Mouse (Mus musculus): ENCODE data around the gene Dtnbp1. TPM values are rescaled to one million over a fixed set of nuclear protein-coding genes. Genes with fewer than 3 reads are reported as not detected.

Gene Dtnbp1
- polyA plus RNA-seq, 1 experiment from 2014 or later: 42.3 TPM

DNA sequence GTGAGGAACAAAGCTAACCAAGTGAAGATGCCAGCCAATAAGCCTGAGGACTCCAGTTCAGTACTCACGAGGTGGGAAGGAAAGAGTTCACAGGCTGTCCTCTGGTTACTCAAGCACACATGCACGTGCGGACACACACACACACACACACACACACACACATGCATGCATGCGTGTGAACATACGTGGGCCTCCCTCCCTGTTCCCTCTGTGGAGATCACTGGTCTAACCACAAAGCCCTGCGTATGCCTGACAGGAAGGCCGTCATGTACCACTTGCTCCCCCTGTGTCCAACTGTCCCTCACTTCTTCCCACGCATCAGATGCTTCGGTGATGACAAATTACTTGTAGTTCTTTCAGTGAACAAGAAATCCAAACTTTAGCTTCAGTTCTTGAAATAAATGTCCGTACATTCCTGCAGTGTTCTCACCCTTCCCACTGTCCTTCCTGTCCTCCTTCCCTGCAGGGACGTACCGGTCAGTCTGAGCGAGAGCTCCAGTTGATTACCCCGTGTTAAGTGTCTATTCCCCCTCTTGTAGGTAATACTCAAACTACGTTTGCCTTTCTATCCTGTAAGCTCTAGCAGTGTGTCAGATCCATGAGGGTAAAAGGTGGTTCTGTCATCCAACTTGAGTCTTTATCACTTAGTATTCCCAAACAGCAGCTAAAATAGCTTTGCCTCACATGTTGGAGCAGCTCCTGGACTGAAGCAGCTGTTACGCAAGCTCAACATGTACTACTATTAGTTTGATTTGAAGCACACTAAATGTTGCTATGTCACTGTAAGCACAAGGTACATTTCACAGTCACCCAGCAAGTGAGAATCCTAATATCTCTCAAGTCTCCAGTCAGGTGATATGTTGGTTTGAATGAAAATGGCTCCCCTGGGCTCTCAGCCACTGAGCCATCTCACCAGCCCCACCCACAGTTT, 53.4 kb downstream of the Dtnbp1 start:
- H3K9ac ChIP-seq (ENCODE audit: low read depth, low read length): no peak overlapping the region
- 86% methylated on average over 16 of the region's 16 CpGs for WGBS
- H3K4me1 ChIP-seq (replicated peaks; ENCODE audit: control insufficient read depth, insufficient read depth, low read length): no peaks in the 10 kb centered on the region

DNA sequence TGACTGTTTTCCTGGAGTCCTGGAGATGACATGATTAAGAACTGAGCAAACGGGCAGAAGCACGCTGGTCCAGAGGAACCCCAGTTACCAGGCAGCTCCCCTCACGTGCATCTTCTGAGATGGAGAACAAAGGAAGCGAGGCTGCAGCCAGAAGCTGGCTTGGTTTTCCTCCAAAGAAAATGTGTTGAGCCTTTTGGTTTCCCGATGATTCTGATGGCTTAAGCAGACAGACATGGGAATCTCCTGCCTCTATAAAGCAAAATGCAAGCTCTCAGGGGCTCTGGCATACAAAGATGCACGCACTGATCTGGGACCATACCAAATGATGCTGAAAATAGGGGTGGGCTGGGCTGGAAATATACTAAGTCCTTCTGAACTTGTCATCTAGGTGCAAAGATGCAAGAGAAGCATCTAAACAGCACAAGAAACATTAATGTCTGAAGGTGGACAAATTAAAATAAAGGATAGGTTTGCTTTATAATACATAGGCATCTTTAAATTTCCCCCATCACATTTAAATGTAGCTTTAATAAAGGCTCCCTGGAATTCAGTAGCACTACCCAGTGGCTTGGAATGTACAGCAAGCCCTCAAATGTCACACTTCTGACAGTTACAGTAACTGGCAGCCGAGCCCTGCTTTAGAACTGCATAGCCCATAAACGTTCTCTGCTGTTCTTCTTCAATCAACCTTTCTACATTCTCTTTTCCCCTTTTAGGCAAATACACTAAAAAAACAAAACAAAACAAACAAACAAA, 54.9 kb downstream of the Dtnbp1 start:
- no peak for DNase-seq (ENCODE audit: low spot score)
- H3K4me3 ChIP-seq (ENCODE audit: low read depth, low read length): no peak overlapping the region
- H3K9me3 ChIP-seq (ENCODE audit: control insufficient read depth, low read length): no peaks in the 10 kb centered on the region
- no peak for ATAC-seq (replicated peaks; ENCODE audit: low FRiP score)
- no peak overlapping the region for H3K27ac ChIP-seq (ENCODE audit: low read depth, low read length)
- no peak overlapping the region for H3K4me2 ChIP-seq
- 68% methylated on average over 8 of the region's 8 CpGs for WGBS
- no peaks in the 10 kb centered on the region for H3K27me3 ChIP-seq (replicated peaks; ENCODE audit: control insufficient read depth, insufficient read depth, low read length)
- no peaks in the 10 kb centered on the region for H3K36me3 ChIP-seq (ENCODE audit: control insufficient read depth, insufficient read depth, low read length)
- H3K4me1 ChIP-seq (replicated peaks; ENCODE audit: control insufficient read depth, insufficient read depth, low read length): no peaks in the 10 kb centered on the region
- H3K9ac ChIP-seq (ENCODE audit: low read depth, low read length): no peak overlapping the region

More for the DNA sequence above, 53.4 kb downstream of the Dtnbp1 start:
- no peak overlapping the region for H3K27ac ChIP-seq (ENCODE audit: low read depth, low read length)
- H3K36me3 ChIP-seq (ENCODE audit: control insufficient read depth, insufficient read depth, low read length): no peaks in the 10 kb centered on the region
- DNase-seq (ENCODE audit: low spot score) (no peak), ATAC-seq (replicated peaks; ENCODE audit: low FRiP score) (no peak)
- H3K4me2 ChIP-seq: no peak overlapping the region
- no peaks in the 10 kb centered on the region for H3K27me3 ChIP-seq (replicated peaks; ENCODE audit: control insufficient read depth, insufficient read depth, low read length)
- no peaks in the 10 kb centered on the region for H3K9me3 ChIP-seq (ENCODE audit: control insufficient read depth, low read length)
- no peak overlapping the region for H3K4me3 ChIP-seq (ENCODE audit: low read depth, low read length)

GRCm38 (mm10) chr13:44943618-44944017, 58.3 kb downstream of the Dtnbp1 start:
- no peak overlapping the region for H3K4me2 ChIP-seq
- H3K36me3 ChIP-seq (ENCODE audit: control insufficient read depth, insufficient read depth, low read length): no peaks in the 10 kb centered on the region
- DNase-seq (ENCODE audit: low spot score) (no peak), ATAC-seq (replicated peaks; ENCODE audit: low FRiP score) (no peak)
- no peaks in the 10 kb centered on the region for H3K9me3 ChIP-seq (ENCODE audit: control insufficient read depth, low read length)
- H3K9ac ChIP-seq (ENCODE audit: low read depth, low read length): no peak overlapping the region
- peaks cover 3% of the 10 kb centered on the region; the same call in 1 of the 2 replicates for H3K4me1 ChIP-seq (replicated peaks; ENCODE audit: control insufficient read depth, insufficient read depth, low read length)
- 90% methylated on average over 2 of the region's 2 CpGs for WGBS
- no peaks in the 10 kb centered on the region for H3K27me3 ChIP-seq (replicated peaks; ENCODE audit: control insufficient read depth, insufficient read depth, low read length)
- no peak overlapping the region for H3K4me3 ChIP-seq (ENCODE audit: low read depth, low read length)
- no peak overlapping the region for H3K27ac ChIP-seq (ENCODE audit: low read depth, low read length)

- DNase-seq (ENCODE audit: low spot score): no peak
Measured at GRCm38 (mm10) chr13:44939326-44940035, 62.5 kb downstream of the Dtnbp1 start.

GRCm38 (mm10) chr13:44937681-44938080, 64.3 kb downstream of the Dtnbp1 start:
- peaks cover 15% of the 10 kb centered on the region for H3K4me1 ChIP-seq (replicated peaks; ENCODE audit: control insufficient read depth, insufficient read depth, low read length)
- H3K9me3 ChIP-seq (ENCODE audit: control insufficient read depth, low read length): no peaks in the 10 kb centered on the region
- H3K4me2 ChIP-seq: no peak overlapping the region
- no peak overlapping the region for H3K27ac ChIP-seq (ENCODE audit: low read depth, low read length)
- H3K27me3 ChIP-seq (replicated peaks; ENCODE audit: control insufficient read depth, insufficient read depth, low read length): no peaks in the 10 kb centered on the region
- no peak overlapping the region for H3K9ac ChIP-seq (ENCODE audit: low read depth, low read length)
- no peak for DNase-seq (ENCODE audit: low spot score)
- H3K36me3 ChIP-seq (ENCODE audit: control insufficient read depth, insufficient read depth, low read length): no peaks in the 10 kb centered on the region
- no peak overlapping the region for H3K4me3 ChIP-seq (ENCODE audit: low read depth, low read length)
- WGBS: 46% methylated on average over 3 of the region's 3 CpGs
- no peak; the same call in 1 of the 2 replicates for ATAC-seq (replicated peaks; ENCODE audit: low FRiP score)

More at GRCm38 (mm10) chr13:44939326-44940035, 62.5 kb downstream of the Dtnbp1 start:
- WGBS: 77% methylated on average over 8 of the region's 8 CpGs
- no peaks in the 10 kb centered on the region for H3K27me3 ChIP-seq (replicated peaks; ENCODE audit: control insufficient read depth, insufficient read depth, low read length)
- no peaks in the 10 kb centered on the region for H3K9me3 ChIP-seq (ENCODE audit: control insufficient read depth, low read length)
- no peak overlapping the region for H3K4me2 ChIP-seq
- H3K4me1 ChIP-seq (replicated peaks; ENCODE audit: control insufficient read depth, insufficient read depth, low read length): peaks cover 7% of the 10 kb centered on the region
- no peak overlapping the region for H3K9ac ChIP-seq (ENCODE audit: low read depth, low read length)
- no peaks in the 10 kb centered on the region for H3K36me3 ChIP-seq (ENCODE audit: control insufficient read depth, insufficient read depth, low read length)
- no peak for ATAC-seq (replicated peaks; ENCODE audit: low FRiP score)
- H3K27ac ChIP-seq (ENCODE audit: low read depth, low read length): no peak overlapping the region
- H3K4me3 ChIP-seq (ENCODE audit: low read depth, low read length): no peak overlapping the region

DNA sequence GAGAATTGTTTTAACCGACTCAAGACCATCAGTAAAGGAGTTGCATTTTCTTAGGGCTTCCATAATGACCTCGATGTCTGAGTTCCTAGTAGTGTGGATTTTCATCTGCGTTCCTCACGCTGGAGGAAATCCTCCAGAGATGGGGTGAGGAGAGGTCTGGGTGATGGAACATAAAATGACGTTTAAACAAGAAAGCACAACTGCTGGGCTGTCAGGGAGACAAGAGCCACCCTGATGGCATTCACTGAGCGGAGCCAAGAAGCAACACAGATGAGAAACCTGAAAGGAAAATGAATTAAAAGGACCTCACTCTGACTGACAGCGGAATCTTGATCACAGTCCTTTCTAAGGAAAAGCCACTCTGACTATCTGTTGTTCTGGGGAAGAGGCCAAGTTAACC, 68.4 kb downstream of the Dtnbp1 start:
- Histone ChIP-seq H3K36me3 (ENCODE audit: control insufficient read depth, insufficient read depth, low read length) (no peaks in the 10 kb centered on the region), H3K27ac (ENCODE audit: low read depth, low read length) (no peak overlapping the region), H3K9ac (ENCODE audit: low read depth, low read length) (no peak overlapping the region), H3K4me2 (no peak overlapping the region), H3K4me1 (replicated peaks; ENCODE audit: control insufficient read depth, insufficient read depth, low read length) (peaks cover 13% of the 10 kb centered on the region), H3K27me3 (replicated peaks; ENCODE audit: control insufficient read depth, insufficient read depth, low read length) (no peaks in the 10 kb centered on the region), H3K4me3 (ENCODE audit: low read depth, low read length) (no peak overlapping the region), H3K9me3 (ENCODE audit: control insufficient read depth, low read length) (no peaks in the 10 kb centered on the region)
- whole genome bisulfite sequencing: 77% methylated on average over 7 of the region's 7 CpGs
- DNase-seq (ENCODE audit: low spot score) (no peak), ATAC-seq (replicated peaks; ENCODE audit: low FRiP score) (no peak)

DNA sequence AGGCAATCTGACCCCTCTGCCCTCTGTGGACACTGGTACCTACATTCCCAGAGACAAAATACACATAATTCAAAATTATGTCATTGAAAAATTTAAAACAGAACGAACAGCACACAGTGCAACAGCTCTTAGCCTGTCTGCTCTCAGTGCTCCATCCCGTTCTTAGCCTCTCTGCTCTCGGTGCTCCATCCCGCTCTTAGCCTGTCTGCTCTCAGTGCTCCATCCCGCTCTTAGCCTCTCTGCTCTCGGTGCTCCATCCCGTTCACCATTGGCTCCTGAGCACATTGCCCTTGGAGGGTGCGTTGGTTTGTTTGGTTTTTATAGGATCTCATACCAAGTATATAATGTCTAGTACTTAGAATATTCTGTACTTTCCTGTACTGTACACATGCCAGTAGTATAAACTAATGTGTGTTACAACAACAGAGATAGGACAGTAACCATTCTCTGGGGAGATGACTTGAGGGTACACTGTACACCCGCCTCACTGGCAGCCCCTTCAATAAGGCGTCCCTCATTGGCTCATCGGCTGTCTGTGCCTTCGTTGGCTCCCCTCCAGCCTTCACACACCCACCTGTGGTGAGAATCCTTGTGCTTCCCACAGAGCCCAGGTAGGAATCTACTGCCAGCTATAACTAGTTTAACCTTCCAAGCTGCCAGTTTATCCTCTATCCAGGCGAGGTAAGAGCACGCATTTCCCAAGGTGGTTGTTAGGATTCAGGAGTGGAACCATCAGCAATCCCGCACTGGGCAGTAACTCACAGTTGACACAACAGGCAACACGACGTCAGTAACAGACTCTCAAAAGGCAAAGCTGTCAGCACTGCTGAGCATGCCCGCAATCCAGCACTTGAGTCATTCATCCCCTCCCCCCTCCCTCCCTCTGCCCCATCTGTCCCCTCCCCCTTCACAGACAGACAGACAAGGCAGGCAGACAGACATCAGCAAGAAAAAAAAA, 69.4 kb downstream of the Dtnbp1 start:
- Histone ChIP-seq H3K4me2 (no peak overlapping the region), H3K4me3 (ENCODE audit: low read depth, low read length) (no peak overlapping the region)
- DNase-seq (ENCODE audit: low spot score): no peak

More for the DNA sequence above, 69.4 kb downstream of the Dtnbp1 start:
- no peak for ATAC-seq (replicated peaks; ENCODE audit: low FRiP score)
- no peaks in the 10 kb centered on the region for H3K9me3 ChIP-seq (ENCODE audit: control insufficient read depth, low read length)
- H3K27ac ChIP-seq (ENCODE audit: low read depth, low read length): no peak overlapping the region
- no peak overlapping the region for H3K9ac ChIP-seq (ENCODE audit: low read depth, low read length)
- WGBS: 79% methylated on average over 18 of the region's 18 CpGs
- no peaks in the 10 kb centered on the region for H3K27me3 ChIP-seq (replicated peaks; ENCODE audit: control insufficient read depth, insufficient read depth, low read length)
- no peaks in the 10 kb centered on the region for H3K36me3 ChIP-seq (ENCODE audit: control insufficient read depth, insufficient read depth, low read length)
- H3K4me1 ChIP-seq (replicated peaks; ENCODE audit: control insufficient read depth, insufficient read depth, low read length): peaks cover 11% of the 10 kb centered on the region

Measured in liver, embryonic 11.5 days (tissue).